Mouse (Mus musculus) lung, embryonic 16.5 days (tissue): ENCODE results near the gene Exoc3l2. TPM values are rescaled to one million over a fixed set of nuclear protein-coding genes. Genes with fewer than 3 reads are reported as not detected.

Experiments used
- ATAC-seq: fragments of 200-750 bp; cut with Nextera tagmentation; 2 replicates; pipeline ENCODE4 v1.8.0; 2017; ENCODE audit warnings: low read depth, mild to moderate bottlenecking, moderate library complexity
- H3K27ac ChIP-seq: fragments of 300-500 bp; sonication (generic); 2 replicates; pipeline ENCODE4 v1.5.1; 2014; ENCODE audit warnings: mild to moderate bottlenecking, control low read depth, low read length
- H3K27me3 ChIP-seq: fragments of 300-500 bp; sonication (generic); 2 replicates; pipeline ENCODE4 v1.6.1; 2014; ENCODE audit warnings: low read depth, low read length, mixed read lengths; ENCODE audit not compliant: control insufficient read depth, insufficient read depth
- H3K36me3 ChIP-seq: fragments of 300-500 bp; sonication (generic); 2 replicates; pipeline ENCODE4 v1.6.1; 2014; ENCODE audit warnings: low read length; ENCODE audit not compliant: control insufficient read depth, insufficient read depth
- H3K4me1 ChIP-seq: fragments of 300-500 bp; sonication (generic); replicated peaks from 2 replicates; pipeline ENCODE4 v1.6.1; 2014; ENCODE audit warnings: low read length, mixed read lengths; ENCODE audit not compliant: control insufficient read depth, insufficient read depth
- H3K4me2 ChIP-seq: fragments of 300-500 bp; sonication (generic); 2 replicates; pipeline ENCODE4 v1.6.1; 2014; ENCODE audit warnings: low read depth, low read length, control low read depth
- H3K4me3 ChIP-seq: fragments of 300-500 bp; sonication (generic); 2 replicates; pipeline ENCODE4 v1.5.1; 2014; ENCODE audit warnings: mild to moderate bottlenecking, low read length, control low read depth
- H3K9ac ChIP-seq: fragments of 300-500 bp; sonication (generic); 2 replicates; pipeline ENCODE4 v1.6.1; 2014; ENCODE audit warnings: low read length, control low read depth
- H3K9me3 ChIP-seq: fragments of 300-500 bp; sonication (generic); 2 replicates; pipeline ENCODE4 v1.6.1; 2016; ENCODE audit warnings: low read length; ENCODE audit not compliant: control insufficient read depth
- WGBS: fragments of 180-500 bp; shearing (Covaris S2); extraction: QIAGEN DNeasy Blood & Tissue Kit; methylation state at CpG from one replicate; pipeline ENCODE4 v1.1.7; 2014; 5-methylcytosine and 5-hydroxymethylcytosine counted together
- polyA plus RNA-seq: library from polyadenylated mRNA; unstranded; fragments of >200 nt; fragmentation: Nextera tagmentation; extraction: Ambion mirVana; gene quantifications from 2 replicates; pipeline ENCODE4 v1.2.1, GENCODE M21; 2015

Exoc3l2 gene
- polyA plus RNA-seq, 1 experiment from 2014 or later: 0.72 TPM

DNA sequence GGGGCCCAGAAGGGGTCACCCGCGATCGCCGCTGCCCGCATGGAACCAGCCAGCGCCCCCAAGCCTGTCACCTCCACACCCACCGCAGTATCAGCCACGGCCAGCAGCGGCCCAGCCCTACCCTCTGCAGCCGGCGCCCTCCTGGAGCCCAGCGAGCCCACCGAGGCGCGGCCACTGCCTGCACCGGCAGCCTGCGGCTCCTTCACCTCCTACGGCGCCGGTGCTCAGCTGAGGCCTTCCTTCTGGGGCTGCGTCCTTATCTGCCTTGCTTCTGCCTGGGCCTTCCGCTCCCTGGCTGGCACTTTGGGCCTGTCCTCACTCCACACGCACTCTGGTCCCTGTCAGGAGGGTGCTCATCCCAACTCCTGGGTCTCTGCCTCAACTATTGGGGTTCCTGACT lies 56.9 kb downstream of the Exoc3l2 start:
- no peak for ATAC-seq
- Histone ChIP-seq H3K9ac (peak overlapping the region; percentile 51; the same call in 1 of the 2 replicates), H3K4me2 (peak overlapping the region; percentile 41), H3K27ac (no peak overlapping the region), H3K36me3 (no peaks in the 10 kb centered on the region), H3K4me3 (peak overlapping the region; percentile 27), H3K4me1 (peaks cover 26% of the 10 kb centered on the region), H3K27me3 (peaks cover 74% of the 10 kb centered on the region), H3K9me3 (no peaks in the 10 kb centered on the region)
- WGBS: 8% methylated on average over 18 of the region's 23 CpGs

DNA sequence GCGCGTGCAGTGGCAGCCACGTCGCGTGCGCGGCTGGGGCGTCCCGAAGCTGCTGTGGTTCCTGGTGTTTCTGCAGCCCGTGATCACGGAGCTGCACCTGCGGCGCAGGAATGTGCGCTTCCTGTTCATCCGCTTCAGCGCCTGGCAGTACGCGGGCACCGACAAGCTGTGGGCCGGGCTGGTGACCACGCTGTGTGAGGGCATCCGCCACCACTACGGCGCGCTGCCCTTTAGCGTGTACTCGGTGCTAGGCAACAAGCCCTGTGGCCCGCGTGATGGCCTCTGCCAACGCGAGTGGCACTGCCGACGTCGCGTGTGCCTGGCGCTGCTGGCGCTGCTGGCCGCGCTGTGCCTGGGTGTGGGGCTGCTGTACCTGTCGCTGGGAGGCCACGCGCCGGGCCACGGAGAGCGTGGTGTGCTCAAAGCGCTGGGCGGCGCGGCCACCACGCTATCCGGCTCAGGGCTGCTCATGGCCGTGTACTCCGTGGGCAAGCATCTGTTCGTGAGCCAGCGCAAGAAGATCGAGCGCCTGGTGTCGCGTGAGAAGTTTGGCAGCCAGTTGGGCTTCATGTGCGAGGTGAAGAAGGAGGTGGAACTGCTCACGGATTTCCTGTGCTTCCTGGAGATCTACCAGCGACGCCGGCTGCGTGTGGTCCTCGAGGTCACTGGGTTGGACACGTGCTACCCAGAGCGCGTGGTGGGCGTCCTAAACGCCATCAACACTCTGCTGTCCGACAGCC lies 60.1 kb downstream of the Exoc3l2 start:
- H3K27me3 ChIP-seq: peaks cover 72% of the 10 kb centered on the region

DNA sequence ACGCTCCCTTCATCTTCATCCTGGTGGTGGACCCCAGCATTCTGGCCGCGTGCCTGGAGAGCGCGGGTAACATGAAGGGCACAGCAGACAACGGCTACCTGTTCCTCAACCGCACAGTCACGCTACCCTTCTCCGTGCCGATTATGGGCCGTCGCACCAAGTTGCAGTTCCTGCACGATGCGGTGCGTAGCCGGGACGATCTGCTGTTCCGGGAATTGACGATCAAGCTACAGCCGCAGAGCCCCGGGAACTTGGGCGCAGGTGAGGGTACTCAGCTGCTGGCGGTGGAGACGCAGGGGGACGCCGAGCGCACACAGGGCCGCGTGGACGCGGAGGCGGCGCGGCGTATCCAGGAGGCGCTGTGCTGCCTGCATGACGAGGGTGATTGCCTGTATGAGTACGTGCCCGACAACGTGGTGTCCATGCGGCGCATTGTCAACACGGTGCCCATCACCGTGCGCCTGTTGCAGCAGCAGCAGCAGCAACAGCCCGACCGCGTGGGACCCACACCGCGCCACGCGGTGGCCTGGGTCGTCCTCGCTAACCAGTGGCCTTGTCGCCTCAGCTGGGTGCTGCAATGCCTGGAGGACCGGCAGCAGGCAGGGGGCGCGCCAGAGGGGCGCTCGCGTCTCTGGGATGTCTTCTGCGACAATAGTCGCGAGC lies 60.8 kb downstream of the Exoc3l2 start:
- peak; percentile 57 for ATAC-seq
- H3K36me3 ChIP-seq: no peaks in the 10 kb centered on the region
- under 1% methylated on average over 63 of the region's 64 CpGs for WGBS

More for the DNA sequence above, 60.1 kb downstream of the Exoc3l2 start:
- Histone ChIP-seq H3K9ac (peak overlapping the region; percentile 8; the same call in 1 of the 2 replicates), H3K4me2 (peak overlapping the region; percentile 68), H3K36me3 (no peaks in the 10 kb centered on the region), H3K4me1 (peaks cover 22% of the 10 kb centered on the region), H3K9me3 (no peaks in the 10 kb centered on the region), H3K4me3 (peak overlapping the region; percentile 44), H3K27ac (no peak overlapping the region)
- WGBS: 6% methylated on average over 71 of the region's 72 CpGs
- ATAC-seq: peak; percentile 18; the same call in 1 of the 2 replicates

DNA sequence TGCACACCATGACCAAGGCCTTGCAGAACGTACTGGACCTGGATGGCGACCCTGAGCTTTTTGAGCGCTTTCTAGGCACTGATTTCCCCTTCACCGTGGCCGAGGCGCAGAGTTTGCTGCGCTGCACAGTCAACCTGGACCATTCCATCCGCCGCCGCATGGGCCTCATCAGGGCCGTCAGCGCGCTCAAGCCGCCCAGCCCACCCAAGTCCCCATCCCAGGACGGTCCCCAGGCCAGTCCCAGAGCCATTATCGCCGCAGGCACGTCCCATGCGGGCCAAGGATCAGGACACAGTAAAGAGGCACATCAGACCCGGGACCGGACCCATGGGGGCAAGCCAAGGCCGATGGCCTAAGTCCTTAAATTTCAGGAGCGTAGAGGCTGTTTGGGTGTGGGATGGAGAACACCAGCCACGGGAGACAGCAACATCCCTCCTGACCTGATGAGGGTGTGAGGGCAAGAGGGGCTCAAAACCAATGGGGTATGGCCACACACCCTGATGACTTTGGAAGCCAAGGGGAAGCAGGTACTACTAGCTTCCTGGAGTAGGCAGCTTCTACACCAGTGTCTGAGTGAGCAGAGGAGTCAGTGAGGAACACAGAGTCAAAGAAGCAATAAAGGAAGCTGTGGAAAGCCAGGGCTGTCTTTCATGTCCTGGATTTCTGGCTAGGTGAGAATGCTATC lies 61.4 kb downstream of the Exoc3l2 start:
- peak overlapping the region; percentile 51 for H3K9ac ChIP-seq
- peak overlapping the region; percentile 68 for H3K4me2 ChIP-seq
- WGBS: 12% methylated on average over 24 of the region's 24 CpGs
- ATAC-seq: peak; percentile 16; the same call in 1 of the 2 replicates
- no peaks in the 10 kb centered on the region for H3K36me3 ChIP-seq
- H3K4me3 ChIP-seq: peak overlapping the region; percentile 44
- H3K27me3 ChIP-seq: peaks cover 58% of the 10 kb centered on the region
- no peaks in the 10 kb centered on the region for H3K9me3 ChIP-seq
- no peak overlapping the region for H3K27ac ChIP-seq
- H3K4me1 ChIP-seq: peaks cover 22% of the 10 kb centered on the region

More for the DNA sequence above, 60.8 kb downstream of the Exoc3l2 start:
- Histone ChIP-seq H3K27ac (no peak overlapping the region), H3K27me3 (peaks cover 65% of the 10 kb centered on the region), H3K9me3 (no peaks in the 10 kb centered on the region), H3K4me3 (peak overlapping the region; percentile 44), H3K4me2 (peak overlapping the region; percentile 68), H3K4me1 (peaks cover 22% of the 10 kb centered on the region), H3K9ac (peak overlapping the region; percentile 51)

DNA sequence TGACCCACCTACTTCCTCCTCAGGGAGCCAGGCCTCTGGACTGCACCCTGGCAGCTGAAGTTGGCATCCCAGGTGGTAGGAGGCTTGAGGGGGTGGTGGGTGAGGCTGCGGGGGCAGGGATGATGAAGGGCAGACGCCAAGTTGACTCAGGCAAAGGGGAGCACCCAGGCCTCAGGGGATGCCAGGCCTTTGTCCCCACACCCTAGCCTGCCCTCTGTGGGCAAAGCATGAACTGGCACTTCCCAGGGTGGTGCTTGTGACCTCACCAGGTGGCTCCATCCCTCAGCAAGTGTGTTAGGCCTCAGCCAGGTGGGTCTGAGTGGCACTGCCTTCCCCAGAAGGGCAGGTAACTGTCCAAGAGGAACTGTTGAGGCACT lies 62.0 kb downstream of the Exoc3l2 start:
- H3K27ac ChIP-seq: no peak overlapping the region
- ATAC-seq: no peak
- peaks cover 52% of the 10 kb centered on the region for H3K27me3 ChIP-seq
- no peak overlapping the region for H3K4me2 ChIP-seq
- 76% methylated on average over 2 of the region's 2 CpGs for WGBS
- H3K9ac ChIP-seq: no peak overlapping the region
- H3K4me1 ChIP-seq: peaks cover 18% of the 10 kb centered on the region
- peaks cover 4% of the 10 kb centered on the region; the same call in 1 of the 2 replicates for H3K36me3 ChIP-seq
- no peaks in the 10 kb centered on the region for H3K9me3 ChIP-seq
- no peak overlapping the region for H3K4me3 ChIP-seq

DNA sequence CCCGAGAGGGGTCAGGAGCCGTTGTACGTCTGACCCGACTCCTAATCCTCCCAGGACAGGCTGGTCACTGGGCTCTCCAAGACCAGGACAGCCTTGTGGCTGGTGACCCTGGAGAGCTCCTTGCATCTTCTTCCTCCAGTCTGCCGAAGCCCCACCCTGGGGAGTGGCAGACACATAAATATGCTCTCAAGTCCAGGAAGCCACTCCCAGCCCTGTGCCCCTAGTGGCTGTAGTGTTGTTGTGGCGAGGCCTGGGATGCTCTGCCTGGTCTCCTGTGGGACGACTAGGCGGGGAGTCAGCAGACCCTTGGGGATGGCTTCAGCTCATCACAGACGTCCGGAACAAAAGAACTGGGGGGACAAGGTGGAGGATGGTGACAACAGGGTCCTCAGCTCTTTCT lies 67.9 kb downstream of the Exoc3l2 start:
- ATAC-seq: no peak
- Histone ChIP-seq H3K36me3 (peaks cover 33% of the 10 kb centered on the region), H3K4me1 (no peaks in the 10 kb centered on the region)

DNA sequence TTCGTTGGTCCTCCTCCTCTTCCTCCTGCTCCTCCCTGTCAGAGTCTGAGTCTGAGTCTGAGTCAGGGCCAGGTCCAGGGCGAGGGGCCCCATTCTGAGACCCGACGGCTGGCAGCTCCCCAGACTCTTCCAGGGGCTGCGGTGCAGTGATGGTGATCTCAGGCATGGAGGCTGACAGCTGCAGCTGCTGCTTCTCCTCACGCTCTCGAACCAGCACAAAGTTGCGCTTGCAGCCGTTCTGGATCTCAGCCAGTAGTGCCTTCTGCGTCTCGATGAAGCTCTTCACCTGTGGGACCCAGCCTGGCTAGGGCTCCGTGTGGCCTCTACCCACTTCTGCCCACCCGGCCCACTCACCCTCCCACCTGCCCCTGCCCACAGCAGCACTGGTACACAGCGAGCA lies 69.1 kb downstream of the Exoc3l2 start:
- H3K27ac ChIP-seq: no peak overlapping the region
- H3K27me3 ChIP-seq: no peaks in the 10 kb centered on the region
- 70% methylated on average over 14 of the region's 14 CpGs for WGBS
- no peak for ATAC-seq
- no peak overlapping the region for H3K4me3 ChIP-seq
- H3K4me1 ChIP-seq: no peaks in the 10 kb centered on the region
- H3K4me2 ChIP-seq: no peak overlapping the region
- H3K9ac ChIP-seq: no peak overlapping the region
- H3K9me3 ChIP-seq: no peaks in the 10 kb centered on the region
- H3K36me3 ChIP-seq: peaks cover 33% of the 10 kb centered on the region

More for the DNA sequence above, 67.9 kb downstream of the Exoc3l2 start:
- no peaks in the 10 kb centered on the region for H3K27me3 ChIP-seq
- no peak overlapping the region for H3K9ac ChIP-seq
- H3K4me3 ChIP-seq: no peak overlapping the region
- no peak overlapping the region for H3K4me2 ChIP-seq
- WGBS: 67% methylated on average over 10 of the region's 10 CpGs
- H3K9me3 ChIP-seq: no peaks in the 10 kb centered on the region
- H3K27ac ChIP-seq: no peak overlapping the region

DNA sequence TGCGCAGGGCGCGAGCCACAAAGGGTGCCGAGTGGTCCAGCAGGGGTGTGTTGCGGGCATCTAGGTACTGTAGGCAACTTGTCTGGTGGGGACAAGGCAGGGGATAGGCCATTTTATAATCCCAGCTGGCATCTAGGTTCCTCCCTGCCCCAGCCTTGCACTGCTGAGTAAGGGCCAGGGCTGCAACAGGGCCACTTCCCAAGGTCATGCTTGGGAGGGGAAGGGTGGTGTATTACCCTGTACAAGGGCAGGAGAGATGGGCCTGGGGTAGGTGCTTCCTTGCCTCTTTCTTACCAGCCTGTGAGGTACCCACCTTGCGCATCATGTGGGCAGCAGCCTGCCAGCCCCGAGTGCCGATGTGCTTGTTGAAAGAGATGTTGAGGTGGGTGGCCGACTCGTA lies 71.5 kb downstream of the Exoc3l2 start:
- Histone ChIP-seq H3K27me3 (no peaks in the 10 kb centered on the region), H3K4me2 (no peak overlapping the region), H3K4me1 (no peaks in the 10 kb centered on the region), H3K9me3 (no peaks in the 10 kb centered on the region), H3K9ac (no peak overlapping the region), H3K27ac (no peak overlapping the region), H3K36me3 (peaks cover 33% of the 10 kb centered on the region), H3K4me3 (no peak overlapping the region)
- ATAC-seq: no peak
- WGBS: 96% methylated on average over 10 of the region's 10 CpGs
